Mouse (Mus musculus) midbrain, embryonic 12.5 days (tissue): ENCODE data around the gene Cnih3. TPM values are rescaled to one million over a fixed set of nuclear protein-coding genes. Genes with fewer than 3 reads are reported as not detected.
A peak's percentile ranks its signal among the peaks of the same experiment; 100 is the strongest.

Experiments
- ATAC-seq: fragments of 200-750 bp; cut with Nextera tagmentation; 2 replicates; pipeline ENCODE4 v1.8.0; 2017; ENCODE audit warnings: low read depth, moderate TSS enrichment, moderate library complexity; ENCODE audit not compliant: low FRiP score
- H3K27ac ChIP-seq: fragments of 300-500 bp; sonication (generic); replicated peaks from 2 replicates; pipeline ENCODE4 v1.5.1; 2016; ENCODE audit warnings: mild to moderate bottlenecking
- H3K27me3 ChIP-seq: fragments of 300-500 bp; sonication (generic); 2 replicates; pipeline ENCODE4 v1.6.1; 2016; ENCODE audit warnings: mild to moderate bottlenecking
- H3K36me3 ChIP-seq: fragments of 300-500 bp; sonication (generic); 2 replicates; pipeline ENCODE4 v1.6.1; 2016
- H3K4me1 ChIP-seq: fragments of 300-500 bp; sonication (generic); 2 replicates; pipeline ENCODE4 v1.6.1; 2016
- H3K4me2 ChIP-seq: fragments of 300-500 bp; sonication (generic); replicated peaks from 2 replicates; pipeline ENCODE4 v1.6.1; 2016; ENCODE audit warnings: mild to moderate bottlenecking, moderate library complexity
- H3K4me3 ChIP-seq: fragments of 300-500 bp; sonication (generic); 2 replicates; pipeline ENCODE4 v1.5.1; 2016; ENCODE audit warnings: mild to moderate bottlenecking
- H3K9ac ChIP-seq: fragments of 300-500 bp; sonication (generic); replicated peaks from 2 replicates; pipeline ENCODE4 v1.6.1; 2016; ENCODE audit warnings: mild to moderate bottlenecking, moderate library complexity
- H3K9me3 ChIP-seq: fragments of 300-500 bp; sonication (generic); 2 replicates; pipeline ENCODE4 v1.6.1; 2016; ENCODE audit warnings: mild to moderate bottlenecking
- WGBS: fragments of 180-500 bp; shearing (Covaris S2); methylation state at CpG from one replicate; pipeline ENCODE4 v1.1.7; 2016; 5-methylcytosine and 5-hydroxymethylcytosine counted together
- polyA plus RNA-seq: library from polyadenylated mRNA; unstranded; fragments of >200 nt; fragmentation: Nextera tagmentation; extraction: Ambion mirVana; gene quantifications from 2 replicates; pipeline ENCODE4 v1.2.1, GENCODE M21; 2016

Gene Cnih3
- polyA plus RNA-seq, 1 experiment from 2014 or later = 1.7 TPM

GRCm38 (mm10) chr1:181414985-181415384, 62.6 kb downstream of the Cnih3 start:
- no peak overlapping the region for H3K27ac ChIP-seq
- ATAC-seq = no peak
- peaks cover 3% of the 10 kb centered on the region; the same call in 1 of the 2 replicates for H3K27me3 ChIP-seq
- no peak overlapping the region for H3K4me3 ChIP-seq
- 76% methylated on average over 2 of the region's 2 CpGs for WGBS
- H3K4me1 ChIP-seq = peaks cover 22% of the 10 kb centered on the region
- H3K9me3 ChIP-seq = no peaks in the 10 kb centered on the region
- no peak overlapping the region for H3K4me2 ChIP-seq
- no peaks in the 10 kb centered on the region for H3K36me3 ChIP-seq
- no peak overlapping the region for H3K9ac ChIP-seq

GRCm38 (mm10) chr1:181416841-181417240, 64.4 kb downstream of the Cnih3 start:
- Histone ChIP-seq H3K9me3 (no peaks in the 10 kb centered on the region), H3K27me3 (peaks cover 3% of the 10 kb centered on the region; the same call in 1 of the 2 replicates), H3K36me3 (no peaks in the 10 kb centered on the region), H3K9ac (no peak overlapping the region), H3K4me3 (no peak overlapping the region), H3K4me1 (peaks cover 16% of the 10 kb centered on the region), H3K27ac (no peak overlapping the region), H3K4me2 (no peak overlapping the region)
- 78% methylated on average over 9 of the region's 9 CpGs for WGBS
- no peak for ATAC-seq

GRCm38 (mm10) chr1:181417937-181418523, 65.6 kb downstream of the Cnih3 start:
- Histone ChIP-seq H3K9me3 (no peaks in the 10 kb centered on the region), H3K4me1 (peaks cover 16% of the 10 kb centered on the region), H3K9ac (no peak overlapping the region), H3K4me2 (no peak overlapping the region), H3K27ac (no peak overlapping the region), H3K36me3 (no peaks in the 10 kb centered on the region), H3K4me3 (no peak overlapping the region), H3K27me3 (peaks cover 3% of the 10 kb centered on the region; the same call in 1 of the 2 replicates)
- 78% methylated on average over 6 of the region's 6 CpGs for whole genome bisulfite sequencing
- no peak for ATAC-seq

- Histone ChIP-seq H3K4me1 (peaks cover 16% of the 10 kb centered on the region), H3K27me3 (peaks cover 3% of the 10 kb centered on the region; the same call in 1 of the 2 replicates), H3K9ac (no peak overlapping the region), H3K27ac (no peak overlapping the region), H3K36me3 (no peaks in the 10 kb centered on the region), H3K4me3 (no peak overlapping the region), H3K9me3 (no peaks in the 10 kb centered on the region), H3K4me2 (no peak overlapping the region)
- no peak for ATAC-seq
- 42% methylated on average over 11 of the region's 11 CpGs for WGBS
Observed at GRCm38 (mm10) chr1:181420080-181420536, 67.7 kb downstream of the Cnih3 start.

- H3K4me2 ChIP-seq = no peak overlapping the region
- H3K36me3 ChIP-seq = no peaks in the 10 kb centered on the region
- H3K9ac ChIP-seq = no peak overlapping the region
- 68% methylated on average over 6 of the region's 6 CpGs for whole genome bisulfite sequencing
- no peak overlapping the region for H3K4me3 ChIP-seq
- H3K27ac ChIP-seq = peak overlapping the region; percentile 20; the same call in 1 of the 2 replicates
- ATAC-seq = no peak
- H3K4me1 ChIP-seq = peaks cover 16% of the 10 kb centered on the region
- H3K9me3 ChIP-seq = no peaks in the 10 kb centered on the region
- H3K27me3 ChIP-seq = peaks cover 3% of the 10 kb centered on the region; the same call in 1 of the 2 replicates
Observed at GRCm38 (mm10) chr1:181422796-181423195, 70.4 kb downstream of the Cnih3 start.

GRCm38 (mm10) chr1:181424922-181425321, 72.5 kb downstream of the Cnih3 start:
- WGBS = 86% methylated on average over 3 of the region's 3 CpGs
- H3K4me3 ChIP-seq = no peak overlapping the region
- H3K9me3 ChIP-seq = no peaks in the 10 kb centered on the region

GRCm38 (mm10) chr1:181425388-181425787, 73.0 kb downstream of the Cnih3 start:
- no peak for ATAC-seq
- H3K4me2 ChIP-seq = no peak overlapping the region
- H3K4me3 ChIP-seq = no peak overlapping the region
- WGBS = 86% methylated on average over 3 of the region's 3 CpGs
- H3K9ac ChIP-seq = no peak overlapping the region
- peaks cover 2% of the 10 kb centered on the region; the same call in 1 of the 2 replicates for H3K4me1 ChIP-seq
- H3K27me3 ChIP-seq = no peaks in the 10 kb centered on the region; the same call in 1 of the 2 replicates
- H3K36me3 ChIP-seq = no peaks in the 10 kb centered on the region
- H3K9me3 ChIP-seq = no peaks in the 10 kb centered on the region
- no peak overlapping the region for H3K27ac ChIP-seq

More at GRCm38 (mm10) chr1:181424922-181425321, 72.5 kb downstream of the Cnih3 start:
- H3K27ac ChIP-seq = no peak overlapping the region
- H3K27me3 ChIP-seq = no peaks in the 10 kb centered on the region; the same call in 1 of the 2 replicates
- no peak overlapping the region for H3K4me2 ChIP-seq
- H3K9ac ChIP-seq = no peak overlapping the region
- no peaks in the 10 kb centered on the region for H3K36me3 ChIP-seq
- ATAC-seq = no peak
- peaks cover 6% of the 10 kb centered on the region; the same call in 1 of the 2 replicates for H3K4me1 ChIP-seq

- no peaks in the 10 kb centered on the region for H3K9me3 ChIP-seq
- H3K4me2 ChIP-seq = no peak overlapping the region
- no peak overlapping the region for H3K9ac ChIP-seq
- no peaks in the 10 kb centered on the region for H3K36me3 ChIP-seq
- no peaks in the 10 kb centered on the region for H3K4me1 ChIP-seq
- no peak overlapping the region for H3K4me3 ChIP-seq
- ATAC-seq = no peak
- H3K27ac ChIP-seq = no peak overlapping the region
- 86% methylated on average over 5 of the region's 5 CpGs for WGBS
- no peaks in the 10 kb centered on the region for H3K27me3 ChIP-seq
Observed at GRCm38 (mm10) chr1:181426406-181426805, 74.0 kb downstream of the Cnih3 start.

GRCm38 (mm10) chr1:181433263-181433662, 80.8 kb downstream of the Cnih3 start:
- Histone ChIP-seq H3K4me1 (0 out of 2 replicates have a peak, but pooled peaks cover 3% of the 10 kb centered on the region), H3K9ac (no peak overlapping the region), H3K36me3 (no peaks in the 10 kb centered on the region), H3K4me2 (no peak overlapping the region), H3K4me3 (no peak overlapping the region), H3K27ac (no peak overlapping the region), H3K9me3 (no peaks in the 10 kb centered on the region), H3K27me3 (no peaks in the 10 kb centered on the region)
- no peak for ATAC-seq
- 84% methylated on average over 5 of the region's 5 CpGs for WGBS

GRCm38 (mm10) chr1:181435414-181435813, 83.0 kb downstream of the Cnih3 start:
- H3K27me3 ChIP-seq = no peaks in the 10 kb centered on the region
- no peaks in the 10 kb centered on the region for H3K9me3 ChIP-seq
- H3K4me2 ChIP-seq = no peak overlapping the region
- no peak overlapping the region for H3K4me3 ChIP-seq
- no peaks in the 10 kb centered on the region for H3K36me3 ChIP-seq
- no peak overlapping the region for H3K27ac ChIP-seq
- WGBS = 88% methylated on average over 5 of the region's 5 CpGs
- no peak overlapping the region for H3K9ac ChIP-seq
- H3K4me1 ChIP-seq = 0 out of 2 replicates have a peak, but pooled peaks cover 3% of the 10 kb centered on the region
- ATAC-seq = no peak

GRCm38 (mm10) chr1:181440982-181441603, 88.7 kb downstream of the Cnih3 start:
- Histone ChIP-seq H3K9me3 (no peaks in the 10 kb centered on the region), H3K4me3 (no peak overlapping the region), H3K27ac (no peak overlapping the region), H3K4me2 (no peak overlapping the region), H3K36me3 (no peaks in the 10 kb centered on the region), H3K9ac (no peak overlapping the region), H3K4me1 (no peaks in the 10 kb centered on the region), H3K27me3 (no peaks in the 10 kb centered on the region)
- no peak for ATAC-seq
- WGBS = 83% methylated on average over 8 of the region's 8 CpGs

- Histone ChIP-seq H3K27me3 (no peaks in the 10 kb centered on the region), H3K4me1 (no peaks in the 10 kb centered on the region), H3K4me3 (no peak overlapping the region), H3K36me3 (no peaks in the 10 kb centered on the region), H3K9ac (no peak overlapping the region), H3K27ac (no peak overlapping the region), H3K4me2 (no peak overlapping the region), H3K9me3 (no peaks in the 10 kb centered on the region)
- 88% methylated on average over 7 of the region's 7 CpGs for WGBS
- ATAC-seq = no peak
Observed at GRCm38 (mm10) chr1:181441654-181442241, 89.3 kb downstream of the Cnih3 start.
